Mouse (Mus musculus) forelimb bud, embryonic 11.5 days (tissue): Measurements from ENCODE around the gene Tmem169.
A peak's percentile ranks its signal among the peaks of the same experiment; 100 is the strongest.

Experiments used
- DNase-seq: peaks from one replicate; pipeline ENCODE4 v3.0.0-alpha.2; 2012; ENCODE audit warnings: low read depth, low spot score

The Tmem169 gene

GRCm38 (mm10) chr1:72284539-72284938 lies 370 bp downstream of the Tmem169 start:
- no peak for DNase-seq

DNA sequence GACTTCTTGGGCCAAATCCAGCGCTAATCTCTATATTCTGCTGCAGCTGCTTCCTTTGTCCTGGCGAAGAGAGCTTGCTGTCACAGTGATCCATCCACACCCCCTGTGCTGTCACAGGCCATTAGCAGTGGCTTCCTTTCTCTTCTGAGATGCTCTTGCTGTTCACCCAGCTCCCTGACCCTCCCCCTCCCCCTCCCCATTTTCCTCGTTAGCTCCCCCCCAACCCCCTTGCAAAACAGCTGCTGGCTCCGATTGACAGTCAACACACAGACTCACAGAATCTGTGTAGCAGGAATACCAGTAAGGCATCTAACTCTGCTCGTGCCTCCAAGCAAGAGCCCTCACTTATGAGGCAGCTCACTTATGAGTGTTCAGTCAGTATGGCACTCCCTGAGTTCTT lies 2.7 kb downstream of the Tmem169 start:
- no peak for DNase-seq

DNA sequence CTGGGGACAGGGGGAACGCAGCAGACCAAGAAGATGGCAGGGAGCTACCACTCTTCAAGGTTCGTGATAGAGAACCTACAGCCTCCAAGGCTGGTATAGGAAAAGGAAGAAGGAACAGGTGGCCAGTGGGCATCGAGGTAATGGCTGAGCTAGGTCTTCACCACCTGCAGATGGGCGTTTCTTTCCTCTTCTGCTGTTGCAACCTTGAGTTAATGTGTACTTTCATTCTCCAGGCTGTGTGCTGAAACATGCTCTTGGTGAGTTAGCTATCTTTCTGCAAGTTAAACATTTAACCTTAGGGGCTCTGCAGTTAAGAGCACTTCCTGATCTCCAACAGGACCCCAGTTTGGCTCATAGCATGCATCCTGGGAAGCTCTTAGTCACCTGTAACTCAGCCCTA lies 3.7 kb downstream of the Tmem169 start:
- DNase-seq, result no peak

- DNase-seq, result no peak
Measured at GRCm38 (mm10) chr1:72288527-72289150, 4.5 kb downstream of the Tmem169 start.

- no peak for DNase-seq
Measured at GRCm38 (mm10) chr1:72290896-72291295, 6.7 kb downstream of the Tmem169 start.

DNA sequence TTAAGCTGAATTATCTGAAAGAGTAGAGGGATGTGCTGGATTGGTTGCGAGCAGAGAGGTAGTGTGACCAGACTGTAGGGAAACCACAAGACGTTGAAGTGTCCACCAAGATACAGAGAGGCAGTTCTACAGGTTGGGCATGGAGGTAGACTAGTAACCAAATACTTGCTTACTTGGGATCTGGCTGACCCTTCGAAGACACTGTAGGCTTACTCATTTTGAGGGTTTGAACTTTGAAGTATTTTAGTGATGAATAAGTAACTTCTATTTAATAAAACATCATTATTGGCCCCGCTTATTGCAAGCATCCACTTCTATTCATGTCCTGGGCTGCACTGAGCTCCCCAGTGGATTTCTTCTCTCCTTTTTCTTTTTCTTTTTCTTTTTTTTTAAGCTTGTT lies 7.3 kb downstream of the Tmem169 start:
- DNase-seq, result no peak

- DNase-seq, result no peak
Measured at GRCm38 (mm10) chr1:72291925-72292324, 7.8 kb downstream of the Tmem169 start.

GRCm38 (mm10) chr1:72293869-72294663 lies 9.9 kb downstream of the Tmem169 start:
- no peak for DNase-seq

- no peak for DNase-seq
Measured at GRCm38 (mm10) chr1:72295746-72296145, 11.6 kb downstream of the Tmem169 start.

- no peak for DNase-seq
Measured at GRCm38 (mm10) chr1:72301845-72302244, 17.7 kb downstream of the Tmem169 start.

- DNase-seq, result no peak
Measured at GRCm38 (mm10) chr1:72306241-72306640, 22.1 kb downstream of the Tmem169 start.

GRCm38 (mm10) chr1:72306679-72307181 lies 22.6 kb downstream of the Tmem169 start:
- no peak for DNase-seq

- peak; percentile 99 for DNase-seq
Measured at GRCm38 (mm10) chr1:72307317-72307798, 23.2 kb downstream of the Tmem169 start, which contains the start of gene Xrcc5. Gene Xrcc5 (plus strand): TSS chr1:72307421.

DNA sequence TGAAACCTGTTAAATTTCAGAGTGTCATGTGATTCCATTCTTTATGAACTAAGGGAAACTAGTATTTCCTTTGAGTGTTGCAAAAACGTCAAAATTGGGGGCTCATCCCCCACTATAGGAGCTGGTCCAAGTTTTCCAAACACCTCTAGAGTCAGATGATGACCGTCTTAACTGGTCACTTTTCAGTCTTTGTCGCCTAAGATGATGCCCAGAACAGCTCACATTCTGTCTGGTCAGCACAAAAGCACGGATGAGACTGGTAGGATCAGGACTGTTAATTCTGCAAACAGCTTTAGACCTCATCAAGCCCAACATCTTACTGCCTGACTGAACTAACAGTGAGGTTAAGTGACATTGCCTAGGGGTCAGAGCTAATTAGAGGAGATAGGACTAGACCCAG lies 24.8 kb downstream of the Tmem169 start:
- DNase-seq, result no peak

GRCm38 (mm10) chr1:72309744-72310424 lies 25.7 kb downstream of the Tmem169 start:
- DNase-seq, result peak; percentile 91

- DNase-seq, result no peak
Measured at GRCm38 (mm10) chr1:72312701-72313398, 28.7 kb downstream of the Tmem169 start.

DNA sequence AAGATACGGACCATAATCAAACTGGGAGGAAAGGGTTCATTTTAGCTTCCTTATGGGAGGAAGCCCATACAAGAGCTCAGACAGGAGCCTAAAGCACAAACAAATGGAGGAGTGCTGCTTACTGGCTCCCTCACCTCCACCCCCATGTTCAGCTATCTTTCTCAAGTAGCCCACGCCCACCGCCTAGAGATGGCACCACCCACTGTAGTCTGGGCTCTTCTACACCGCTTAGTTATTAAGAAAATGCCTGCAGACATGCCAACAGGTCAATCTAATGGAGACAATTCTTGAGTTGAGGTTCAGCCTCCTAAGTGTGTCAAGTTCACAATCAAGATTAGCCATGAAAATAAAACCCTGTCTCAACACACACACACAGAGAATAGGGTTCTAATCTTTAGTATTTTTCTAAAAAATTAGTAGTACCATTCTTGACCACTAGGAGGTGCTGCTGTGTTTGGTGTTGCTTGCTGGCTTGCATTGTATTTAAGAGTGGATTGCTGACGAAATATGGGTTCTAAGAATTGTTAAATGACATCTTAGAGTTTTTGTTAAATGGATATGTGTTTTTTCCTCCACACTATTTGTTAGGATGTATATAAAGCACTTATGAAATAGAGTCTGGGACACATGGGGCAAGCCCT lies 29.4 kb downstream of the Tmem169 start:
- peak; percentile 56 for DNase-seq

- DNase-seq, result no peak
Measured at GRCm38 (mm10) chr1:72315447-72315846, 31.3 kb downstream of the Tmem169 start.

GRCm38 (mm10) chr1:72316409-72316808 lies 32.2 kb downstream of the Tmem169 start:
- no peak for DNase-seq

DNA sequence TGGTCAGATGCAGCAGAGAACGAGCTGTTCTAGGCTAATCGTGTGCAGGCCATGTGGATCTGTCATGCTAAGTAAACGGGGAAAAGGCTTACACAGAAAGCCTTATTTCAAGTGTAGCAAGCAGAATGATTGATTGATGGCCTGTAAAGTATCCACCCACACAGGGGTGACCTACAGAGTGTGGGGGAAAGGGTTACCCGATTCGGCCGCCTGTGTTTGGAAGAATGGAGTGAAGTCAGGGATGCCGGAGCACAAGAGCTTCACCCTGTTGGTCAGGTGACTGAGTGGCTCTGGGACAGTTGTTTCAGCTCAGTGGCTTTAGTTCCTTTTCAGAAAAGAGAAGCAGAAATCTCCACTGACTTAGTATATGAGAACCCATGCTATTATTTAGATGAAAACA lies 32.7 kb downstream of the Tmem169 start:
- DNase-seq, result no peak

- DNase-seq, result no peak
Measured at GRCm38 (mm10) chr1:72320759-72321158, 36.6 kb downstream of the Tmem169 start.
